Mouse (Mus musculus) erythroblast, embryonic 14.5 days (primary cell): ENCODE measurements around the gene Cfap97.

ENCODE experiments used
- GATA1 ChIP-seq: IDR thresholded peaks from 2 replicates; pipeline ENCODE4 v1.6.1; 2012; ENCODE audit warnings: low read length, inconsistent platforms, mixed read lengths
- TAL1 ChIP-seq: IDR thresholded peaks from 3 replicates; pipeline ENCODE4 v1.6.1; 2012; ENCODE audit warnings: low read length, inconsistent platforms, mixed read lengths

GRCm38 (mm10) chr8:46151202-46152062 is at the start of gene Cfap97:
- TF ChIP-seq GATA1 (no peak), TAL1 (no peak)
